Mouse (Mus musculus) lung, postnatal 0 days (tissue): ENCODE measurements around the gene Stoml3. TPM values are rescaled to one million over a fixed set of nuclear protein-coding genes. Genes with fewer than 3 reads are reported as not detected.

Source experiments
- ATAC-seq: fragments of 200-750 bp; cut with Nextera tagmentation; 2 replicates; pipeline ENCODE4 v1.8.0; 2017; ENCODE audit warnings: moderate library complexity
- DNase-seq: peaks from one replicate; pipeline ENCODE4 v3.0.0-alpha.2; 2016; ENCODE audit warnings: low spot score
- H3K27ac ChIP-seq: fragments of 300-500 bp; sonication (generic); 2 replicates; pipeline ENCODE4 v1.5.1; 2014; ENCODE audit warnings: antibody characterized with exemption, mild to moderate bottlenecking, low read length, mixed read lengths
- H3K27me3 ChIP-seq: fragments of 300-500 bp; sonication (generic); replicated peaks from 2 replicates; pipeline ENCODE4 v1.6.1; 2014; ENCODE audit warnings: low read length, mixed read lengths; ENCODE audit not compliant: insufficient read depth
- H3K36me3 ChIP-seq: fragments of 300-500 bp; sonication (generic); 2 replicates; pipeline ENCODE4 v1.6.1; 2014; ENCODE audit warnings: low read length, mixed read lengths; ENCODE audit not compliant: insufficient read depth
- H3K4me1 ChIP-seq: fragments of 300-500 bp; sonication (generic); 2 replicates; pipeline ENCODE4 v1.6.1; 2014; ENCODE audit warnings: antibody characterized with exemption, low read depth, low read length, mixed read lengths; ENCODE audit not compliant: insufficient read depth
- H3K4me2 ChIP-seq: fragments of 300-500 bp; sonication (generic); replicated peaks from 2 replicates; pipeline ENCODE4 v1.6.1; 2014; ENCODE audit warnings: low read depth, mild to moderate bottlenecking, low read length, moderate library complexity, mixed read lengths
- H3K4me3 ChIP-seq: fragments of 300-500 bp; sonication (generic); 2 replicates; pipeline ENCODE4 v1.5.1; 2014; ENCODE audit warnings: low read depth, low read length
- H3K9ac ChIP-seq: fragments of 300-500 bp; sonication (generic); replicated peaks from 2 replicates; pipeline ENCODE4 v1.6.1; 2014; ENCODE audit warnings: low read depth, mild to moderate bottlenecking
- H3K9me3 ChIP-seq: fragments of 300-500 bp; sonication (generic); 2 replicates; pipeline ENCODE4 v1.6.1; 2016; ENCODE audit warnings: low read length, mixed read lengths
- CTCF ChIP-seq: IDR thresholded peaks from 2 replicates; pipeline ENCODE4 v1.5.1; 2016; ENCODE audit warnings: antibody characterized with exemption, mild to moderate bottlenecking
- EP300 ChIP-seq: IDR thresholded peaks from 2 replicates; pipeline ENCODE4 v1.6.1; 2016; ENCODE audit warnings: antibody characterized with exemption, mild to moderate bottlenecking, control low read depth
- WGBS: fragments of 180-500 bp; shearing (Covaris S2); extraction: QIAGEN DNeasy Blood & Tissue Kit; methylation state at CpG from one replicate; pipeline ENCODE4 v1.1.7; 2014; 5-methylcytosine and 5-hydroxymethylcytosine counted together
- polyA plus RNA-seq: library from polyadenylated mRNA; unstranded; fragments of >200 nt; fragmentation: Nextera tagmentation; extraction: Ambion mirVana; gene quantifications from 2 replicates; pipeline ENCODE4 v1.2.1, GENCODE M21; 2015

Stoml3 gene
- polyA plus RNA-seq = 0.08 and 0.20 TPM in 2 replicates

- Histone ChIP-seq H3K9me3 (no peaks in the 10 kb centered on the region), H3K9ac (no peak within 1 kb of the TSS), H3K4me3 (no peak within 1 kb of the TSS), H3K4me2 (no peak within 1 kb of the TSS), H3K36me3 (no peaks in the 10 kb centered on the region), H3K27ac (peak within 1 kb of the TSS; percentile 26; the same call in 1 of the 2 replicates), H3K4me1 (peaks cover 4% of the 10 kb centered on the region; the same call in 1 of the 2 replicates), H3K27me3 (no peaks in the 10 kb centered on the region)
- no peak for ATAC-seq
- DNase-seq = no peak
- 67% methylated on average over 6 of the region's 6 CpGs for WGBS
- no peak for TF ChIP-seq EP300
- TF ChIP-seq CTCF = no peak
Measured at GRCm38 (mm10) chr3:53488353-53488752, at the start of gene Stoml3. Stoml3 (plus strand) TSS chr3:53488653.

- Histone ChIP-seq H3K27me3 (no peaks in the 10 kb centered on the region), H3K9ac (no peak overlapping the region), H3K4me2 (no peak overlapping the region), H3K36me3 (no peaks in the 10 kb centered on the region), H3K9me3 (no peaks in the 10 kb centered on the region), H3K4me1 (no peaks in the 10 kb centered on the region), H3K27ac (no peak overlapping the region), H3K4me3 (no peak overlapping the region)
- TF ChIP-seq CTCF (no peak), EP300 (no peak)
- 76% methylated on average over 5 of the region's 5 CpGs for WGBS
- no peak for ATAC-seq
- no peak for DNase-seq
Measured at GRCm38 (mm10) chr3:53445540-53445939, 42.9 kb upstream of the Stoml3 start.

DNA sequence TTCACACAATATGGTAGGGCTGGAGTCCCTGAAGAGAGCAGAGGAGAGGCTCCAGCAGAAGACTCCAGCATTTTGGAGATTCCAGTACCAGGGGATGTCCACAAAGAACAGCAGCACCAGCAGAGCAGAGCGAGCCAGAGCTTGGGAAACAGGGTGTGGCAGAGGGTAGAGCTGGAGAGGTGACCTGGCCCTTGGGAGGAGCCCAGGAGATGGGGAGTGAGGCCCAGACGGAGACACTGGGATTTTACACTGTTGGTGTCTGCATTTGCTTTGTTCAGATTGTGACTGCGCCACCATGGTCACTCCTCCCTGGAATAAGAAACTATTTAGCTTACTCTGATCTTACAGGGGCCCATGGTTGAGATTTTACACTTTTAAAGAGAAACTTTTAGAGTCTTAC is 41.7 kb upstream of the Stoml3 start:
- Histone ChIP-seq H3K27me3 (no peaks in the 10 kb centered on the region), H3K4me2 (no peak overlapping the region), H3K9ac (no peak overlapping the region), H3K4me3 (no peak overlapping the region), H3K9me3 (no peaks in the 10 kb centered on the region), H3K36me3 (peaks cover 5% of the 10 kb centered on the region; the same call in 1 of the 2 replicates), H3K4me1 (no peaks in the 10 kb centered on the region), H3K27ac (no peak overlapping the region)
- DNase-seq = no peak
- TF ChIP-seq CTCF = no peak
- TF ChIP-seq EP300 = no peak
- no peak for ATAC-seq
- WGBS = 85% methylated on average over 3 of the region's 3 CpGs

GRCm38 (mm10) chr3:53448208-53448607 is 40.2 kb upstream of the Stoml3 start:
- Histone ChIP-seq H3K9ac (no peak overlapping the region), H3K4me2 (no peak overlapping the region), H3K9me3 (no peaks in the 10 kb centered on the region), H3K27me3 (no peaks in the 10 kb centered on the region), H3K36me3 (peaks cover 7% of the 10 kb centered on the region; the same call in 1 of the 2 replicates), H3K4me3 (no peak overlapping the region), H3K27ac (no peak overlapping the region), H3K4me1 (no peaks in the 10 kb centered on the region)
- no peak for TF ChIP-seq EP300
- peak; percentile 89 for TF ChIP-seq CTCF
- peak; percentile 93 for DNase-seq
- 26% methylated on average over 2 of the region's 2 CpGs for whole genome bisulfite sequencing
- peak; percentile 73 for ATAC-seq

DNA sequence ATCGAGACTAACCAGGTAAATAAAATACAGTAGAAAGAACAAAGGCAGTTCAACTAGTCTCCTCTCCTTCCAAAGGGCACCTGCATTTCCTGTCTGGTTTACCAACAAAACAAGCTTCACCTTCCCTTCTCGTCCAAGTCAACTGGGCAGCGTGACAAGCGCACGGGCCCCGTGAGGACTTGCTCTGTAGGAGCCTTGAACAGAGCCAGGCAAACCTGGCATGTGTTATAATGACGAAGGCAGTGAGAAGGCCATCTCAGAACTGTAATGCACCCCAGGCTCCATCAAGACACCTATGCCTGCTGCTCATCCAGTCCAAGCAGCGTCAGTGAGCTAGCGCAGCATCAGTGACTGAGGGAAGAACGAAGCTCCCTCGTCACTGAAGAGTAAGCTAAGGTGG is 37.8 kb upstream of the Stoml3 start:
- H3K9me3 ChIP-seq = no peaks in the 10 kb centered on the region
- WGBS = 96% methylated on average over 11 of the region's 11 CpGs
- DNase-seq (no peak), ATAC-seq (no peak)
- TF ChIP-seq CTCF = no peak
- no peak for TF ChIP-seq EP300
- no peak overlapping the region for H3K9ac ChIP-seq
- no peaks in the 10 kb centered on the region for H3K4me1 ChIP-seq
- no peaks in the 10 kb centered on the region for H3K27me3 ChIP-seq
- no peak overlapping the region for H3K27ac ChIP-seq
- H3K4me3 ChIP-seq = no peak overlapping the region
- H3K36me3 ChIP-seq = peaks cover 7% of the 10 kb centered on the region; the same call in 1 of the 2 replicates
- H3K4me2 ChIP-seq = no peak overlapping the region

DNA sequence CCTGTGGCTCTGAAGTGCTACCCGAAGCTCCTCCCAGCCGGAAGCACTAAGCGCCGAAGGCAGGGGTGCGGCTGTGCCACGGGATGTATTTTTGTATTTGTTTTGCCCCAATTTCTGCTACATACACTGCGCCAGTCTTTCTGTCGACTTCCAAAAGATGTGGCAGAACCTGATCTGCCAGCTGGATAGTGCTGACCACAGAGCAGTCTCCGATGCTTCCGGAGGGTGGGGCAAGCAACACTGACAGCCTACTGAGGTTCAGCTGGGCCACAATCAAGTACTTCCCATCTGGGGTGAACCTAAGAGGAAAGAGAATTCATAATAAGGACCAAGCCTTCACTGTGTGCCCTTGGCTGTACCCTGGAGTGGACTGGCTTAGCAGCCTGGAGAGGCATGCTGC is 36.1 kb upstream of the Stoml3 start:
- no peak for TF ChIP-seq EP300
- no peaks in the 10 kb centered on the region for H3K9me3 ChIP-seq
- peaks cover 15% of the 10 kb centered on the region; the same call in 1 of the 2 replicates for H3K36me3 ChIP-seq
- WGBS = 80% methylated on average over 10 of the region's 10 CpGs
- ATAC-seq (peak; percentile 40; the same call in 1 of the 2 replicates), DNase-seq (no peak)
- H3K4me3 ChIP-seq = no peak overlapping the region
- no peak overlapping the region for H3K4me2 ChIP-seq
- no peak overlapping the region for H3K27ac ChIP-seq
- H3K4me1 ChIP-seq = no peaks in the 10 kb centered on the region
- no peak overlapping the region for H3K9ac ChIP-seq
- H3K27me3 ChIP-seq = no peaks in the 10 kb centered on the region

DNA sequence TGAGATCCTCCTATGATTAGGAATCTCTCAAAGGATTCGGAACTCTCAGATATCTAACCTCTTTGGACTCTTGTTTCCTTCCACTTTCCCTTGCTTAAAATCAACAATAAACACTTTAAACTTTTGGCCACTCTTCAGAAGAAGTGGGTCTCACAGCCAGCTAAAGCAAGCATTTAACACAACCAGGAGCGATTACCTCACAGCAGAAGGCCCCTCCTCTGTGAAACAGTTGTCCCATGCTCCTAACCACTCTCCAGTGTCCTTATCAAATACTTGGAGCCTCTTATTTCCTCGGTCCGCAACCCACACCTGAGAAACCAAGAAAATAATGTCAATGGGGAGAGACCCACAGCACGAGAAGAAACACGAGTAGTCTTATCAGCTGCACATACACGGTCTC is 35.1 kb upstream of the Stoml3 start:
- no peak for TF ChIP-seq CTCF
- no peak for TF ChIP-seq EP300
- 69% methylated on average over 7 of the region's 7 CpGs for WGBS
- Histone ChIP-seq H3K9me3 (no peaks in the 10 kb centered on the region), H3K27me3 (no peaks in the 10 kb centered on the region), H3K4me2 (no peak overlapping the region), H3K4me1 (no peaks in the 10 kb centered on the region), H3K4me3 (no peak overlapping the region), H3K36me3 (peaks cover 16% of the 10 kb centered on the region), H3K27ac (no peak overlapping the region), H3K9ac (no peak overlapping the region)
- peak; percentile 26 for DNase-seq
- ATAC-seq = no peak
